In genomic region chr4:29732513-29732912, GRCm38 (mm10) we compare ENCODE assay signal across 30 mouse cellular contexts.
DNase-seq lines count a peak whose midpoint lies in the region; ATAC-seq and TF ChIP-seq lines count a peak whose summit lies in the region.
"Had no signal": no experiment of that assay in that cellular context is flagged by ENCODE, and none has a peak within 500 bp of the region (broad histone marks: within the 10 kb centered on the region; RNA-seq: fewer than 3 reads in every experiment).

No protein-coding gene starts in this region.

- H3K4me3 ChIP-seq in embryonic facial prominence, embryonic 11.5 days (ENCODE audit: low read depth, low read length), result no peak overlapping the region
- no peak overlapping the region for H3K4me3 ChIP-seq in embryonic facial prominence, embryonic 10.5 days
- no peak overlapping the region for H3K4me3 ChIP-seq in embryonic facial prominence, embryonic 12.5 days
- H3K4me3 ChIP-seq in embryonic facial prominence, embryonic 14.5 days (ENCODE audit: low read depth, low read length), result no peak overlapping the region
- no peak overlapping the region for H3K4me3 ChIP-seq in limb, embryonic 14.5 days (replicated peaks; ENCODE audit: low read length)
- H3K4me3 ChIP-seq: forebrain, embryonic 10.5 days; forebrain, embryonic 13.5 days; gastrocnemius, adult 2 months; heart, embryonic 12.5 days; heart, embryonic 15.5 days; hindbrain, embryonic 10.5 days; hindbrain, embryonic 13.5 days; intestine, embryonic 15.5 days had no signal

- no peak overlapping the region for H3K9ac ChIP-seq in embryonic facial prominence, embryonic 11.5 days (replicated peaks; ENCODE audit: low read length)
- H3K9ac ChIP-seq in embryonic facial prominence, embryonic 12.5 days, result no peak overlapping the region
- no peak overlapping the region for H3K9ac ChIP-seq in embryonic facial prominence, embryonic 14.5 days (ENCODE audit: low read depth, low read length)
- no peak overlapping the region for H3K9ac ChIP-seq in limb, embryonic 14.5 days (ENCODE audit: low read depth, low read length, severe bottlenecking)
- H3K9ac ChIP-seq: forebrain, embryonic 13.5 days; heart, embryonic 12.5 days; heart, embryonic 15.5 days; hindbrain, embryonic 13.5 days; intestine, embryonic 15.5 days had no signal

- no peak overlapping the region for H3K27ac ChIP-seq in embryonic facial prominence, embryonic 11.5 days (replicated peaks; ENCODE audit: low read depth, low read length)
- no peak overlapping the region for H3K27ac ChIP-seq in embryonic facial prominence, embryonic 10.5 days (replicated peaks)
- 0 out of 2 replicates have a peak overlapping the region, but pooled peaks have one; percentile 11 for H3K27ac ChIP-seq in embryonic facial prominence, embryonic 12.5 days
- H3K27ac ChIP-seq in embryonic facial prominence, embryonic 14.5 days (replicated peaks; ENCODE audit: low read depth, low read length), result no peak overlapping the region
- no peak overlapping the region for H3K27ac ChIP-seq in limb, embryonic 14.5 days (replicated peaks; ENCODE audit: low read depth, low read length)
- H3K27ac ChIP-seq: forebrain, embryonic 10.5 days; forebrain, embryonic 13.5 days; gastrocnemius, adult 2 months; heart, embryonic 15.5 days; hindbrain, embryonic 10.5 days; hindbrain, embryonic 13.5 days; intestine, embryonic 15.5 days had no signal

- 32% methylated on average over 3 of the region's 3 CpGs for WGBS in embryonic facial prominence, embryonic 11.5 days
- WGBS in embryonic facial prominence, embryonic 10.5 days, result 53% methylated on average over 3 of the region's 3 CpGs
- 16% methylated on average over 3 of the region's 3 CpGs for WGBS in embryonic facial prominence, embryonic 12.5 days
- 18% methylated on average over 3 of the region's 3 CpGs for WGBS in embryonic facial prominence, embryonic 14.5 days
- WGBS in limb, embryonic 14.5 days, result 32% methylated on average over 3 of the region's 3 CpGs

- no peaks in the 10 kb centered on the region for H3K4me1 ChIP-seq in embryonic facial prominence, embryonic 11.5 days (ENCODE audit: control insufficient read depth, insufficient read depth, low read length)
- H3K4me1 ChIP-seq in embryonic facial prominence, embryonic 10.5 days, result no peaks in the 10 kb centered on the region
- no peaks in the 10 kb centered on the region for H3K4me1 ChIP-seq in embryonic facial prominence, embryonic 12.5 days
- H3K4me1 ChIP-seq in embryonic facial prominence, embryonic 14.5 days (ENCODE audit: control insufficient read depth, insufficient read depth, low read length), result 0 out of 2 replicates have a peak, but pooled peaks cover 3% of the 10 kb centered on the region
- no peaks in the 10 kb centered on the region for H3K4me1 ChIP-seq in limb, embryonic 14.5 days (ENCODE audit: control insufficient read depth, insufficient read depth, low read length)
- H3K4me1 ChIP-seq: forebrain, embryonic 10.5 days; forebrain, embryonic 13.5 days; heart, embryonic 12.5 days; heart, embryonic 15.5 days; hindbrain, embryonic 10.5 days; hindbrain, embryonic 13.5 days; intestine, embryonic 15.5 days had no signal

- H3K36me3 ChIP-seq in embryonic facial prominence, embryonic 11.5 days (replicated peaks; ENCODE audit: control insufficient read depth, insufficient read depth, low read depth, low read length), result no peaks in the 10 kb centered on the region
- no peaks in the 10 kb centered on the region for H3K36me3 ChIP-seq in embryonic facial prominence, embryonic 10.5 days (replicated peaks)
- no peaks in the 10 kb centered on the region for H3K36me3 ChIP-seq in embryonic facial prominence, embryonic 12.5 days
- H3K36me3 ChIP-seq in embryonic facial prominence, embryonic 14.5 days (ENCODE audit: control insufficient read depth, insufficient read depth, low read length), result no peaks in the 10 kb centered on the region
- H3K36me3 ChIP-seq in limb, embryonic 14.5 days (ENCODE audit: control insufficient read depth, insufficient read depth, low read length), result no peaks in the 10 kb centered on the region
- H3K36me3 ChIP-seq: forebrain, embryonic 10.5 days; G1E; heart, embryonic 12.5 days; heart, embryonic 15.5 days; hindbrain, embryonic 10.5 days; hindbrain, embryonic 13.5 days; intestine, embryonic 15.5 days had no signal

- peak; percentile 77 for DNase-seq in embryonic facial prominence, embryonic 11.5 days (ENCODE audit: low spot score)
- DNase-seq in embryonic facial prominence, embryonic 10.5 days (ENCODE audit: low spot score), result no peak
- peak; percentile 88 for DNase-seq in embryonic facial prominence, embryonic 14.5 days (ENCODE audit: low spot score)
- peak; percentile 64 for DNase-seq in limb, embryonic 14.5 days (ENCODE audit: low spot score)
- DNase-seq in adrenal gland, postnatal 25 days, result no peak
- no peak for DNase-seq in urinary bladder, adult 18-20 months (ENCODE audit: low spot score in 2 of 2)
- DNase-seq: adrenal gland, postnatal 10 days; B cell, adult 2 months; cerebellum, adult 11 months; cerebellum, adult 2 months; cerebellum, adult 9-11 months; cerebellum, postnatal 25 days; gastrocnemius, adult 2 months; gastrocnemius, postnatal 14 days; heart, adult 11 months; heart, postnatal 10 days; heart, postnatal 36 days had no signal

- TF ChIP-seq POLR2A in limb, embryonic 14.5 days (IDR thresholded peaks at IDR 0.05; ENCODE audit: borderline replicate concordance, extremely low read depth, insufficient read depth, insufficient read length), result no peak

- no peaks in the 10 kb centered on the region for H3K9me3 ChIP-seq in embryonic facial prominence, embryonic 11.5 days (replicated peaks; ENCODE audit: control insufficient read depth, low read length)
- no peaks in the 10 kb centered on the region for H3K9me3 ChIP-seq in embryonic facial prominence, embryonic 10.5 days
- no peaks in the 10 kb centered on the region for H3K9me3 ChIP-seq in embryonic facial prominence, embryonic 12.5 days
- peaks cover 9% of the 10 kb centered on the region; the same call in 1 of the 2 replicates for H3K9me3 ChIP-seq in embryonic facial prominence, embryonic 14.5 days (ENCODE audit: control insufficient read depth, low read length)
- H3K9me3 ChIP-seq in limb, embryonic 14.5 days (ENCODE audit: control insufficient read depth, low read length), result no peaks in the 10 kb centered on the region
- H3K9me3 ChIP-seq: forebrain, embryonic 10.5 days; forebrain, embryonic 13.5 days; G1E; heart, embryonic 15.5 days; hindbrain, embryonic 10.5 days; intestine, embryonic 15.5 days had no signal

- ATAC-seq in embryonic facial prominence, embryonic 11.5 days (replicated peaks; ENCODE audit: insufficient number of reproducible peaks, low FRiP score, low TSS enrichment, low read depth), result no peak
- 0 out of 2 replicates have a peak, but pooled peaks have one; percentile 10 for ATAC-seq in embryonic facial prominence, embryonic 12.5 days (ENCODE audit: insufficient number of reproducible peaks, insufficient read depth, low FRiP score, low TSS enrichment)
- ATAC-seq in embryonic facial prominence, embryonic 14.5 days (ENCODE audit: low read depth), result peak; percentile 55; the same call in 1 of the 2 replicates
- ATAC-seq in limb, embryonic 14.5 days (ENCODE audit: low FRiP score, low read depth), result peak; percentile 62
- ATAC-seq: forebrain, embryonic 13.5 days; forebrain, embryonic 16.5 days; hindbrain, embryonic 16.5 days; intestine, embryonic 15.5 days; Patski had no signal

- no peak overlapping the region for H3K4me2 ChIP-seq in embryonic facial prominence, embryonic 11.5 days (ENCODE audit: low read depth, low read length)
- H3K4me2 ChIP-seq in embryonic facial prominence, embryonic 12.5 days (replicated peaks), result no peak overlapping the region
- no peak overlapping the region for H3K4me2 ChIP-seq in embryonic facial prominence, embryonic 14.5 days (ENCODE audit: low read depth, low read length)
- no peak overlapping the region for H3K4me2 ChIP-seq in limb, embryonic 14.5 days (replicated peaks; ENCODE audit: low read depth, low read length, severe bottlenecking)
- H3K4me2 ChIP-seq: forebrain, embryonic 13.5 days; heart, embryonic 12.5 days; heart, embryonic 15.5 days; hindbrain, embryonic 13.5 days; intestine, embryonic 15.5 days had no signal

- no peaks in the 10 kb centered on the region for H3K27me3 ChIP-seq in embryonic facial prominence, embryonic 11.5 days (ENCODE audit: control insufficient read depth, insufficient read depth, low read length)
- H3K27me3 ChIP-seq in embryonic facial prominence, embryonic 10.5 days (replicated peaks; ENCODE audit: low read depth, poor library complexity, severe bottlenecking), result no peaks in the 10 kb centered on the region
- no peaks in the 10 kb centered on the region for H3K27me3 ChIP-seq in embryonic facial prominence, embryonic 12.5 days
- no peaks in the 10 kb centered on the region for H3K27me3 ChIP-seq in embryonic facial prominence, embryonic 14.5 days (replicated peaks; ENCODE audit: control insufficient read depth, insufficient read depth, low read length)
- no peaks in the 10 kb centered on the region for H3K27me3 ChIP-seq in limb, embryonic 14.5 days (ENCODE audit: control insufficient read depth, insufficient read depth, low read length)
- H3K27me3 ChIP-seq: CH12.LX; forebrain, embryonic 13.5 days; heart, embryonic 12.5 days; heart, embryonic 15.5 days; hindbrain, embryonic 13.5 days; intestine, embryonic 15.5 days; Patski had no signal

Comparison
In these comparisons a context has a peak if more than half of its experiments do, and no peak if none do; other contexts are left out.
1. DNase-seq: peak in embryonic facial prominence, embryonic 11.5 days (single experiment), embryonic facial prominence, embryonic 14.5 days (single experiment) and limb, embryonic 14.5 days (single experiment); none in embryonic facial prominence, embryonic 10.5 days (single experiment), adrenal gland, postnatal 25 days (single experiment) and urinary bladder, adult 18-20 months (0 of 2).